Mouse (Mus musculus): Measurements from ENCODE around the gene Irx5.

DNA sequence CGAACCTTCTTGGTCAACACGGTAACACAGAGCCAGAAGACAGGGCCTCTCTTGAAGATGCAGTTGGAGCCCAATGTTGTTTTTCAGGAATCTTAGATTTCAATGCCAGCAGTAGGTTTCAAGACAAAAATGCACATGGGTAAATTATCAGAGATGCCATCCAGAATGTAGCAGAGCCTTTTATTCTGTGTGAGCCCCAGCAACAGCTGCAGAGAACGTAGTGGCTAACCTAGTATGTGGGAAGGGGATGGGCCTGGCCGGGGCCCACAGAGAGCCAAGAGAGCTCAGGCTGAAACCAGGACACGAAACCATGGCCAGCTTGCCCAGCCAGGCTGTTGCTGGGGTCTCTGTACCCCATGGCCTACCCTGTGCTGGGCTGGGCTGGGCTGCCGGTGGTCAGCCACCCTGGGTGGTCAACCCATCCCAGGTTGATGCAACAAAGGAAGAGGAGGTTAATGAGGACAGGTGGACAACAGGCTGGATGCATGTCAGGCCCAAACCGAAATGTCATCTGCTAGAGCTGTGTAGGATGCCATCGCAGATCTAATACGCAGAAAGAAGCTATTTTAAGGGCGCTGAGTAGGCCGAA, 7.4 kb upstream of the Irx5 start:
- TF ChIP-seq CTCF (IDR thresholded peaks at IDR 0.05; ENCODE audit: extremely low read depth, insufficient read depth, low read length) (no peak), POLR2A (IDR thresholded peaks at IDR 0.05; ENCODE audit: extremely low read depth, insufficient read depth, low read length) (no peak)

Measured in cortical plate, adult 2 months (tissue).